Mouse (Mus musculus): ENCODE results near the gene Rad17. TPM values are rescaled to one million over a fixed set of nuclear protein-coding genes. Genes with fewer than 3 reads are reported as not detected.

The Rad17 gene
- total RNA-seq (2021) = 22.6 and 22.8 TPM in 2 replicates
- long read RNA-seq, transcript Rad17-202 (17 exons, 2,392 nt) = major isoform, 21 of 35 reads
- long read RNA-seq, partial matches to known transcripts = 7 of 35 reads
- long read RNA-seq, other reads (novel, unspliced or antisense) = 6 of 35 reads

GRCm38 (mm10) chr13:100650550-100651438 is at the start of gene Rad17, which contains the start of gene Ak6:
Rad17 (minus strand) TSS chr13:100651051.
Ak6 (plus strand) TSS chr13:100650979.
- peak; percentile 96 for DNase-seq

GRCm38 (mm10) chr13:100698866-100699265 is 48.0 kb upstream of the Rad17 start:
- DNase-seq = no peak

GRCm38 (mm10) chr13:100697541-100697940 is 46.7 kb upstream of the Rad17 start:
- DNase-seq = no peak

GRCm38 (mm10) chr13:100687513-100687912 is 36.7 kb upstream of the Rad17 start:
- no peak for DNase-seq

GRCm38 (mm10) chr13:100684355-100684754 is 33.5 kb upstream of the Rad17 start:
- no peak for DNase-seq

GRCm38 (mm10) chr13:100682837-100683236 is 32.0 kb upstream of the Rad17 start:
- DNase-seq = no peak

GRCm38 (mm10) chr13:100681615-100682014 is 30.8 kb upstream of the Rad17 start:
- no peak for DNase-seq

GRCm38 (mm10) chr13:100675936-100676635 is 25.2 kb upstream of the Rad17 start:
- no peak for DNase-seq

DNA sequence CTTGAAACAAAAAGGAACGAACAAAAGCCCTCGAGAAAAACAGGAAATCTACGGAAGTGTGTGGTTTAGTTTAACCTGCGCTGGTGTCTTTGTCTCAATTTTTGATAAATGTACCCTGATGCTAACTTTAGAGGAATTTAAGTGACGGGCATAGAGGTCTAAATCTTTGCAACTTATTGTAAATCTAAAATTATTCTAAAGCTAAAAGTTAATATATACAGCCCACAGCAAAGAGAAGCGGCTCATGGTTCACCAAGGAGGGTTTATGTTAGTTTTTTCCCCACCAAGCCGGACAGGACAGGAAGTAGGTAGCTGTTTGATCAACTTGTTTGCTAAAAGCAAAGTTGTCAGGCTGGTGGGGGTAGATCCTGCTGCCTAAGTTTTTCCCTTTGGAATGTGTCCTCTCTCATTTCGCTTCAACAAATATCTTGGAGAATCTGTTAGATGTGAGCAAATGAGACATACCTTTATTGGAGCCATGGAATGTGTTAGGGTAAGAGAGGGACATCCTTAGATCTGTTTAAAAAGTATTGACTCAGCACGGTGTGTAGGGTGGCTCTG is 19.4 kb upstream of the Rad17 start:
- DNase-seq = no peak

GRCm38 (mm10) chr13:100669291-100670022 is 18.6 kb upstream of the Rad17 start, which contains the start of gene Ccdc125:
Ccdc125 (plus strand) TSS chr13:100669717.
- DNase-seq = peak; percentile 18

- peak; percentile 41 for DNase-seq
Observed at GRCm38 (mm10) chr13:100659864-100660456, 9.1 kb upstream of the Rad17 start.

- no peak for DNase-seq
Observed at GRCm38 (mm10) chr13:100658091-100658490, 7.2 kb upstream of the Rad17 start.

- no peak for DNase-seq
Observed at GRCm38 (mm10) chr13:100651439-100652186, 762 bp upstream of the Rad17 start, which contains the start of gene Taf9. Taf9 (plus strand) TSS chr13:100651579.

GRCm38 (mm10) chr13:100648223-100648622 is 2.6 kb downstream of the Rad17 start:
- DNase-seq = no peak

- no peak for DNase-seq
Observed at GRCm38 (mm10) chr13:100642471-100643209, 8.2 kb downstream of the Rad17 start.

DNA sequence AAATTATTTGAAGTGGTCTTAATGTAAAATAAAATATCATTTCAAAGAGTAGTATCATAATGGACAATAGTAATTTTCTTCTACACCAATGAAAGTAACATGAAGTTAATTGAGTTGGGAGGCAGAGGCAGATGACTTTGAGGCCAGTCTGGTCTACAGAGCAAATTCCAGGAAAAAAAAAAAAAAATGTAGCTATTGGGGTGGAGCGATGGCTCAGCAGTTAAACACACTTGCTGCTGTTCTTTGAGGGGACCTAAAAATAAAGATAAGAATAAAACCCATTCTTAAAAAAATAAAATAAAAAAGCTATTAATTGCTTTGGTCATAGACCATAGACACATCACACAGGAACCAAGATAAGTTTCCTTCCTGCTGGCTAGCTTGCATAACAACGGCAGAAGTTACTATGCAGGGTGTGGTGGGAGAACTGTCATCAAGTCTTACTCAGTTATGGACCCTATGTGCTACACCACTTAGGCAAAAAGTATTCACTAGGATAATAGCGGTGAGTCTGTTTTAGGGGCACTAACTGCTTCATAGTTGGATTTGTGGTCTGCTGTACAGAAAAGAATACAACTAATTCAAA is 16.7 kb downstream of the Rad17 start:
- no peak for DNase-seq

DNA sequence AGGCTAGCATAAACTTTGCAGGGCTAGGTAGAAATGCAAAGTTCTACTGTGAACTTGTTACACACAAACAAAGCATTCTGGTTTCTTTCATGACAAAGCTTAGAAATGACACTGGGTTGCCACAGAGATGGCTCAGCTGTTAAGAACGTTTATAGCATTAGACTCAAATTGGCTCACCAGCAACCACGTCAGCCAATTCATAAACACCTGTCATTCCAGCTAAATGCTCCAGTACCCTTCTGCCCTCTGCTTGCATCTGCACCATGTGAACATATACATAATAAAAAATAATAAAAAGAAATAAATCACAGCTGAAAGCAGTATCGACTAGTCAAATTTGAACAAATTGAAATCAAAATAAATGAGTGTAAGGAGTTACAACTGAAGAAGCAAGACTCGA is 28.6 kb downstream of the Rad17 start:
- no peak for DNase-seq

- no peak for DNase-seq
Observed at GRCm38 (mm10) chr13:100617583-100617982, 33.3 kb downstream of the Rad17 start.

Data from adrenal gland, postnatal 25 days (tissue).